Mouse (Mus musculus): ENCODE measurements around the gene Nars2.

GRCm38 (mm10) chr7:96906216-96906615 is 45.1 kb upstream of the Nars2 start:
- no peak for TF ChIP-seq POLR2A (IDR thresholded peaks at IDR 0.05; ENCODE audit: low read depth, low read length)
- TF ChIP-seq ZNF384 (IDR thresholded peaks at IDR 0.05; ENCODE audit: low read depth, low read length), result no peak
- TF ChIP-seq CTCF (conservative IDR thresholded peaks at IDR 0.05 in 1 of 2, IDR thresholded peaks at IDR 0.05 in 1 of 2; ENCODE audit: low read depth in 2 of 2, low read length in 2 of 2), result no peak
- TF ChIP-seq MAFK (IDR thresholded peaks at IDR 0.05; ENCODE audit: insufficient replicate concordance, low read length), result no peak
- TF ChIP-seq EP300 (IDR thresholded peaks at IDR 0.05; ENCODE audit: low read length), result no peak
- TF ChIP-seq MAX (IDR thresholded peaks at IDR 0.05; ENCODE audit: low read length), result no peak
- TF ChIP-seq ZC3H11A (IDR thresholded peaks at IDR 0.05; ENCODE audit: low read depth, low read length), result no peak
- TF ChIP-seq NELFE (IDR thresholded peaks at IDR 0.05; ENCODE audit: low read depth, low read length), result no peak
- no peak for TF ChIP-seq JUND (conservative IDR thresholded peaks at IDR 0.05; ENCODE audit: low read depth, low read length)
- no peak for TF ChIP-seq ELF1 (IDR thresholded peaks at IDR 0.05; ENCODE audit: low read depth, low read length)
- TF ChIP-seq MYC (IDR thresholded peaks at IDR 0.05; ENCODE audit: low read depth, low read length), result no peak
- TF ChIP-seq MEF2A (IDR thresholded peaks at IDR 0.05; ENCODE audit: borderline replicate concordance, low read depth, low read length), result no peak

All from CH12.LX (cell line).